Mouse (Mus musculus) kidney, embryonic 14.5 days (tissue): Measurements from ENCODE around the gene Efcab6. TPM values are rescaled to one million over a fixed set of nuclear protein-coding genes. Genes with fewer than 3 reads are reported as not detected.

Experiments
- ATAC-seq: fragments of 200-750 bp; cut with Nextera tagmentation; 2 replicates; pipeline ENCODE4 v1.8.0; 2017; ENCODE audit warnings: moderate number of reproducible peaks, mild to moderate bottlenecking, moderate TSS enrichment, moderate library complexity; ENCODE audit not compliant: low FRiP score, low TSS enrichment
- H3K27ac ChIP-seq: fragments of 300-500 bp; sonication (generic); 2 replicates; pipeline ENCODE4 v1.5.1; 2014; ENCODE audit warnings: low read depth, mild to moderate bottlenecking, low read length, moderate library complexity, mixed read lengths
- H3K27me3 ChIP-seq: fragments of 300-500 bp; sonication (generic); 2 replicates; pipeline ENCODE4 v1.6.1; 2014; ENCODE audit warnings: mild to moderate bottlenecking, low read length; ENCODE audit not compliant: control insufficient read depth, insufficient read depth
- H3K36me3 ChIP-seq: fragments of 300-500 bp; sonication (generic); 2 replicates; pipeline ENCODE4 v1.6.1; 2014; ENCODE audit warnings: low read length, mixed read lengths; ENCODE audit not compliant: control insufficient read depth, insufficient read depth
- H3K4me1 ChIP-seq: fragments of 300-500 bp; sonication (generic); 2 replicates; pipeline ENCODE4 v1.6.1; 2014; ENCODE audit warnings: low read length, mixed read lengths; ENCODE audit not compliant: control insufficient read depth, insufficient read depth
- H3K4me2 ChIP-seq: fragments of 300-500 bp; sonication (generic); replicated peaks from 2 replicates; pipeline ENCODE4 v1.6.1; 2014; ENCODE audit warnings: low read depth, mild to moderate bottlenecking, low read length
- H3K4me3 ChIP-seq: fragments of 300-500 bp; sonication (generic); 2 replicates; pipeline ENCODE4 v1.5.1; 2014; ENCODE audit warnings: mild to moderate bottlenecking, low read length
- H3K9ac ChIP-seq: fragments of 300-500 bp; sonication (generic); 2 replicates; pipeline ENCODE4 v1.6.1; 2014; ENCODE audit warnings: low read depth, mild to moderate bottlenecking, low read length, moderate library complexity
- H3K9me3 ChIP-seq: fragments of 300-500 bp; sonication (generic); 2 replicates; pipeline ENCODE4 v1.6.1; 2016; ENCODE audit warnings: low read length; ENCODE audit not compliant: control insufficient read depth
- WGBS: fragments of 180-500 bp; shearing (Covaris S2); extraction: QIAGEN DNeasy Blood & Tissue Kit; methylation state at CpG from one replicate; pipeline ENCODE4 v1.1.7; 2014; 5-methylcytosine and 5-hydroxymethylcytosine counted together
- polyA plus RNA-seq: library from polyadenylated mRNA; unstranded; fragments of >200 nt; fragmentation: Nextera tagmentation; extraction: Ambion mirVana; gene quantifications from 2 replicates; pipeline ENCODE4 v1.2.1, GENCODE M21; 2014

The Efcab6 gene
- polyA plus RNA-seq, 1 experiment from 2014 or later = not detected

DNA sequence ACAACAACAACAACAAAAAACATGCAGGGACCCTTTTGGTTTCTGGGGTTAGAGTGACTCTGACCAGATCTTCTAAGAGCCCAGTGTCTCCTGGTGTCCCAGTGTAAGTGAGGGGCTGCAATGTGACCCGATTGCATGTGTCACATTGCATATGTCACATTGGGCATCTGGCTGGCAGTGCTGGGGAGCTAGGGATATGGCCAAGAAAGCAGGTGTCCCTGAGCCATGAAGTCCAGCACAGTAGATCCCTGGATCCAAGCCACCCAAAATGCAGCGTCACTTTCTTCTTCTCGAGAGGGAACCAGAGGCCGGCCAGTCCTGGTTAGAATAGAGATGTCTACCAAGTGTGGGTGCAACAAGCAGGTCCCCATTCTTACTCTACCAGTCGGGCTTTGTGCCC, 199.6 kb downstream of the Efcab6 start:
- WGBS = 94% methylated on average over 5 of the region's 5 CpGs
- H3K9ac ChIP-seq = no peak overlapping the region
- no peak for ATAC-seq

DNA sequence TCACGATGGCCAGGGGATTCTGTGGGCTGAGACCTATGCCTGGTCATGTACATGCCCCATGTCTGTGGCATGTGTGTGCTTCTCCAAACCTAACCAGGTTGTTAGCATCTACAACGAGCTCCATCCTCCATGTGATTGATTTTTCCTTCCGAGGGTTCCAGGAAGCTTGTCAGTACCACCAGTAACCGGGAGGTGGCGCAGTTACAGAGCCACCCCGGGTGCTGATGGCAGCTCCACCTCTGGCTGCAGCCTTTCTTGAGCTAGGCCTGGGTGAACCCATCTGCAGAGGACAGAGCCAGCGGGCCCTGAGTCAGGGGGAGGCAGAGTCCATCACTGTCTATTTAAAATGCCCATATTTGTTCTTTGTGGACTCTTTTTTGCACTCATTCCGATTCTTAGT, 208.1 kb downstream of the Efcab6 start:
- Histone ChIP-seq H3K4me2 (no peak overlapping the region), H3K9ac (no peak overlapping the region), H3K36me3 (no peaks in the 10 kb centered on the region), H3K27me3 (no peaks in the 10 kb centered on the region), H3K9me3 (no peaks in the 10 kb centered on the region), H3K4me1 (no peaks in the 10 kb centered on the region), H3K27ac (no peak overlapping the region), H3K4me3 (no peak overlapping the region)
- no peak for ATAC-seq
- WGBS = 18% methylated on average over 8 of the region's 8 CpGs

More for the DNA sequence above, 199.6 kb downstream of the Efcab6 start:
- Histone ChIP-seq H3K4me1 (no peaks in the 10 kb centered on the region), H3K27me3 (0 out of 2 replicates have a peak, but pooled peaks cover 4% of the 10 kb centered on the region), H3K27ac (no peak overlapping the region), H3K4me2 (no peak overlapping the region), H3K4me3 (no peak overlapping the region), H3K36me3 (no peaks in the 10 kb centered on the region), H3K9me3 (no peaks in the 10 kb centered on the region)

DNA sequence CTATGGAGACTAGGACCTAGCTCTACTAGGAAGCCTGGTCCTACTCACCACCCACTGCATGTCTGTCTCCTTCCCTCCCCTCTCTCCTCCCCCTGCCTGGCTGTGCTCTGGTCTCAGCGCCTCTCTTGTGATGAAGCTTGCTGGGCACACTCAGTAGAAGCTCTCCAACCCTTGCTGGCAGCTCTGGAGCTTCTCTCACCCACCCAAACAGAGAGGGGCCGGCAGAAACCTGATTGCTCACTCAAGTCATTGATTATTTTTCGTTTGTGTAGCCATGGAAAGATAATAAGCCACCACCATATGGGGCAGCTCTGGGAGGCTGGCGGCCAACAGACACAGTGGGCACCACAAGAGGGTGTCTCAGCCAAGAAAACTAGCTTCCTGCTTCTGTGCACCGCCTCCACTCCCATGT, 211.8 kb downstream of the Efcab6 start:
- Histone ChIP-seq H3K9ac (no peak overlapping the region), H3K27ac (no peak overlapping the region), H3K9me3 (no peaks in the 10 kb centered on the region), H3K4me1 (no peaks in the 10 kb centered on the region), H3K36me3 (no peaks in the 10 kb centered on the region), H3K4me3 (no peak overlapping the region), H3K4me2 (no peak overlapping the region), H3K27me3 (no peaks in the 10 kb centered on the region)
- 74% methylated on average over 5 of the region's 5 CpGs for WGBS
- ATAC-seq = no peak

DNA sequence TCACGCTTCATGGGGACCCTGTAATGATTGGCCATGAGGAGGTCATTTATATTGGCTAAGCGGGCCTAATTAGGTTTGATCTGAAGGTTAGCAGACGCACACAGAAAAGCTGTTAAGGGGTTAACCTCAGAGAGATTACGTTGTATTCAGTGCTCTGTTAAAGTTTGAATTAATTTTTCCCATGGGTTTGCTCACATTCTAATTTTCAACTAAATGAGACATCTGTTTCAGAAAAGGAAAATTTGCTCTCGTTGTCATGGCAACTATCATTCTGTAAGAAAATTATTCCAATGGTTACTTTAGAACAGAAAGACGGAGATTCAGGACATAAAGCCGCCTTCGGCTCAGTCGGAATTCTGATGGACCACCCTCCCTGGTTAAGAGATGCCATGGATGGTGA, 217.0 kb downstream of the Efcab6 start:
- H3K9ac ChIP-seq = no peak overlapping the region
- H3K9me3 ChIP-seq = no peaks in the 10 kb centered on the region
- WGBS = 84% methylated on average over 9 of the region's 9 CpGs
- H3K4me1 ChIP-seq = no peaks in the 10 kb centered on the region
- no peak for ATAC-seq
- no peak overlapping the region for H3K4me2 ChIP-seq
- H3K36me3 ChIP-seq = no peaks in the 10 kb centered on the region
- no peak overlapping the region for H3K4me3 ChIP-seq
- no peak overlapping the region for H3K27ac ChIP-seq
- no peaks in the 10 kb centered on the region for H3K27me3 ChIP-seq

DNA sequence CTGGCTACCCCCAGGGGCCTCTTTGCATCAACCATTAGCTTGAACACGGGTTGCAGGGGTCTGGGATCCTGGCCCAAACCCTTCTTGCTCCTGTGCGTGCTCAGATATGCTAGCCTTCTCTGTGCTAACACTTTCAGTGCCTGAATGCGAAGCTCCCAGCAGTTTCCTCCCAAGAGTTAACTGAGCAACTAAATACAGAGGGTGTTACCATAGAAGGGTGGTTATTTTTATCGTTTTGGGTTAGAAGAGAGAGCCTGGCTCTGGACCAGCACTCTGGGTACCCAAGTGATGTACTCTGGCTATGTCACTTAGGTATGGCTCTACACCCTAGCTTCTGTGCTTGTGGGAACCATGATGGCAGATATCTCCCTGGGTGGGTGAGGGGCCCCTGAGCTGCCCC, 217.7 kb downstream of the Efcab6 start:
- Histone ChIP-seq H3K27ac (no peak overlapping the region), H3K9ac (no peak overlapping the region), H3K4me1 (no peaks in the 10 kb centered on the region), H3K4me2 (no peak overlapping the region), H3K4me3 (no peak overlapping the region), H3K27me3 (no peaks in the 10 kb centered on the region), H3K9me3 (no peaks in the 10 kb centered on the region), H3K36me3 (no peaks in the 10 kb centered on the region)
- ATAC-seq = no peak
- WGBS = 80% methylated on average over 4 of the region's 4 CpGs

DNA sequence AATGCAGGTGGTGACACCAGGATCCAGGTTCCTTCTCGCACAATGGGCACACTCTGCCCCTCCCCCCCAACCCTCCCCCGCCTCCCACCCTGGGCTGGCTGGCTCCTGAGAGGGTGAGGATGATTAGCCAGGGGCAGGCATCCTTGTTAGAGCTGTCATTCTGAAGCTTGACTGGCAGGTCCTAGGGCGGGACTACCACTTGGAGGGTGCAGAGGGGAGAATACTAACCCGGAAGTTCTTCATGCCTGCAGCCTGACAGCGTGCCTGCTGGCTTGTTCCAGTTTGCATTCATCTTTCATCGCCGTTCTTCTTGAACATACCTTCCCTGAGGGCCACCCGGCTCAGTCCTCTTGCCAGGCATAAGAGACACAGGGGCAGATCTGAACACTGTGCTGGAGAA, 218.6 kb downstream of the Efcab6 start:
- 36% methylated on average over 8 of the region's 8 CpGs for WGBS
- H3K9me3 ChIP-seq = no peaks in the 10 kb centered on the region
- no peak overlapping the region for H3K27ac ChIP-seq
- H3K36me3 ChIP-seq = no peaks in the 10 kb centered on the region
- no peaks in the 10 kb centered on the region for H3K4me1 ChIP-seq
- no peak overlapping the region for H3K9ac ChIP-seq
- H3K27me3 ChIP-seq = no peaks in the 10 kb centered on the region
- H3K4me3 ChIP-seq = no peak overlapping the region
- H3K4me2 ChIP-seq = no peak overlapping the region
- ATAC-seq = no peak

DNA sequence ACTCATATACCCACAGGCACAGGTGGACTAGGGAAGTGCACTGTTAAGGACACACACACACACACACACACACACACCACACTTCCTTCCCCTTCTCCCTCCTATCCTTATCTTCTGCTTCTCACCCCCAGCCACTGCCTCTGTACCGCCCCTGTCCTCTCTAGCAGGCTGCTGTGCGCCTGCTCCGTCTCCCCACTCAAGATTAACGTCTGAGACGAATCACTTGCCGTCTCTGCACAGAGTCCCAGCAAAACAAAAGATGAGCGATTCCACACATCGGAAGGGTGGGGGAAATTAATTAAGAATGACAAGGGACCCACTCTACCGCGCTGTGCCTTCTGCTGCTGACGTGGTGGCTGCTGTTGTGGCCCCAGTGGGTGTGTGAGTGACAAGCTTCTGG, 219.4 kb downstream of the Efcab6 start:
- no peak for ATAC-seq
- 56% methylated on average over 11 of the region's 11 CpGs for WGBS
- no peak overlapping the region for H3K4me3 ChIP-seq

DNA sequence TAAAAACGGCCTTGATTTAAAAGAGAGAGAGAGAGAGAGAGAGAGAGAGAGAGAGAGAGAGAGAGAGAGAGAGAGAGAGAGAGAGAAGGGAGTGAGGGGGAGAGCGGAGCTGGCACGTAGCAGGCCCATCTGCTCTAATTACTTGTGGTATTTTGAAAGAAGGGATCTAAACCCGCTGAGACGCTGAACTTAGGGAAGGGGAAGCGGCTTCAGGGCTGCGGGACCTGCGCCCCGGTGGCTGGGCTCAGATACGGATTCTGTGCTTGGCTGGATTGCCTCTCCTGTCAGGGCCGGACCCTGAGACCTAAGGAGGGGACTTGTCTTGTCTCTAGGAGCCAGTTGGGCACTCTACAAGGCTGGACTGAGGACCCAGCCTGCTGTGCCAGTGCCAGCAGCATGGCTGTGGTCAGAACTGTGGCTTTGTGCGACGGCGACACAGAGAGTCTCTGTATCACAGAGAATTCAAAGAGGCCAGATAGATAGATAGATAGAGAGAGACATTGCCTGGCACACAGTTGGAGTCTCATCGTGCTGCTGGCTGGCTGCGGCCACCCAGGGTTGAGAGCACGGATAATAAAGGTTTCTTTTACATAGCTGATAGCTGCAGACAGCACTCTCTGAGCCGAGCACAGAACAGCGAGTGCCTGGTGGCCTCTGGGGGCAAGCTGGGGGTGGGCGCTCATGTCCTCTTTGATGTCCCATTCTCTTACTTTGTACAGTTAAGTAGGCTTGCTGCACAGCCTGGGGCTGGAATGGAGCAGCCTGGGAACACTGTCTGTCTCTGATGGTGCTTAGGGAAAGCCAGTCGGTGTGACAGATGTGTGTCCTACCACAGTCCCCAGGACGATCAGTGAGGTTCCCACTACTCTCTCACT, 222.0 kb downstream of the Efcab6 start:
- Histone ChIP-seq H3K9ac (no peak overlapping the region), H3K4me1 (no peaks in the 10 kb centered on the region), H3K9me3 (no peaks in the 10 kb centered on the region), H3K4me3 (no peak overlapping the region), H3K4me2 (no peak overlapping the region), H3K27me3 (no peaks in the 10 kb centered on the region; the same call in 1 of the 2 replicates), H3K36me3 (no peaks in the 10 kb centered on the region), H3K27ac (no peak overlapping the region)
- 47% methylated on average over 22 of the region's 22 CpGs for WGBS
- ATAC-seq = no peak

More for the DNA sequence above, 219.4 kb downstream of the Efcab6 start:
- H3K4me2 ChIP-seq = no peak overlapping the region
- no peak overlapping the region for H3K27ac ChIP-seq
- no peaks in the 10 kb centered on the region for H3K4me1 ChIP-seq
- H3K9ac ChIP-seq = no peak overlapping the region
- no peaks in the 10 kb centered on the region for H3K27me3 ChIP-seq
- no peaks in the 10 kb centered on the region for H3K9me3 ChIP-seq
- no peaks in the 10 kb centered on the region for H3K36me3 ChIP-seq

DNA sequence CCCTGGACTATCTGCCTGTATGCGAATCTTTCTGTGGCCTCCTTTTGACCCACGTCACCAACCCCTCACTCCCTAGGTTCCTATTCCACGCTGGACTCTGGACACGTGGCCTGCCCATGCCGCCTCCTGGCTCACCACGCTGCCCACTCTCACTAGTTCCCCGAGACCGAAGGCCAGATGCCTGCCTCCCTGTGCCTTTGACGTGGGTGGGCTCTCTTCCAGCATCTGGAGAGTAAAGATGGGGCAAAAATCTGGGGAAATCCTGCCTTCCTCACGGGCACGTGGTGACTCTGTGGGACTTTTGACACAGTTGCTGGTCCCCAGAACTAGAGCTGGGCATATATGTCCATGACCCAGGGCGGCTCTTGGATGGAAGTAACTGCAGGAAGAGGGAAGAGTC, 222.8 kb downstream of the Efcab6 start:
- Histone ChIP-seq H3K4me1 (no peaks in the 10 kb centered on the region), H3K4me3 (no peak overlapping the region), H3K9me3 (no peaks in the 10 kb centered on the region), H3K9ac (no peak overlapping the region), H3K27ac (no peak overlapping the region), H3K4me2 (no peak overlapping the region), H3K27me3 (no peaks in the 10 kb centered on the region; the same call in 1 of the 2 replicates), H3K36me3 (no peaks in the 10 kb centered on the region)
- 77% methylated on average over 12 of the region's 12 CpGs for WGBS
- no peak for ATAC-seq
